Mouse (Mus musculus): ENCODE results near the gene Wdr37. TPM values are rescaled to one million over a fixed set of nuclear protein-coding genes. Genes with fewer than 3 reads are reported as not detected.
"Not testable (repeated sequence)": the region's sequence is repeated elsewhere in the genome, so short reads cannot be mapped to it uniquely, and the experiment has no call there.

Gene Wdr37
- total RNA-seq (2021) = 10 to 100 TPM; 28.9 to 35.2 TPM

GRCm38 (mm10) chr13:8871314-8871962 is at the start of gene Wdr37:
Wdr37 (minus strand) TSS chr13:8871909.
- no peak for DNase-seq (ENCODE audit: low spot score)
- intact Hi-C loops (cut with DNase I) = loop anchor here (2.0 kb wide), 1 partner anchor 25 kb away; no protein-coding TSS in a partner anchor

GRCm38 (mm10) chr13:8913890-8914289 is 42.2 kb upstream of the Wdr37 start:
- DNase-seq (ENCODE audit: low spot score); intact Hi-C loops (cut with DNase I): not testable (repeated sequence)

DNA sequence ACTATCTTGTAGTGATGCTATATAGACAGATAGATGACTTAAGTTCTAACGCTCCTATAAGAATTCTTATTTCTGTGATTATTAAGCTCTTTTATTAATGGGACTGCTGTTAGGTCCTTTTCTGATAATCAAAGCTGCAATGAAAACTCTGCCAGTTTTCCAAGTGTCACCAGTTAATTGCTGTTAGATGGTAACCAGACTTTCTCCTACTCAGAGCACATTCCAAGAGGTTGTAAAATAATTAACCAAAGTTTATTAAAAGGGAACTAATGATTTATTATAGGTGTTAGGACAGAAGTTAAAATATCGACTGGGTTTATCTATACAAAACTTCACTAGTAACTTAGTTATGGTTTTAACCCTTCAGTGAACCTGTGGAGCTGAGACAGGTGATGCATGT is 34.3 kb upstream of the Wdr37 start:
- intact Hi-C loops (cut with DNase I); DNase-seq (ENCODE audit: low spot score): not testable (repeated sequence)

- no peak for DNase-seq (ENCODE audit: low spot score)
- intact Hi-C loops (cut with DNase I) = loop anchor here (10.0 kb wide), 2 partner anchors 106 to 206 kb away; partner anchors contain the start of genes Gtpbp4 and Larp4b
These were observed 16.9 kb upstream of the Wdr37 start for GRCm38 (mm10) chr13:8888603-8889002.

DNA sequence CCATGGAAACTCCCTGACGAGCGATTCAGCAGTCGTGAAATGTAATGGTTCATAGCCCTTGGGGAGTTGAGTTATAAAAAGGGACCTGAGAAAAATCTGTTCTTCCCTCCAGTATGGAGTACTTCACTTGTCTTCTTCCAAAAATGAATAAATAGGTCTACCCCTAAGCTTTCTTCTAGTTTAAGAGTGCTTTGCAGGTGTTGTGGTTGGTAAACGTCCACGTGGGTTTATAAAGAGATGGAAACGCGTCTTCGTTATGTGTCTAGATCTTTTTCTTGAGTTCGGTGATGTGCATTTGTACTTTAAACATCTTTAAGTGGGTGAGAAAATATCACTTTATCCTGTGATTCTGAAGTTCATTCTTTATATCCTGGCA is 14.5 kb upstream of the Wdr37 start:
- DNase-seq (ENCODE audit: low spot score) = no peak
- intact Hi-C loops (cut with DNase I) = loop anchor here (10.0 kb wide), 2 partner anchors 109 to 209 kb away; partner anchors contain the start of genes Gtpbp4 and Larp4b

GRCm38 (mm10) chr13:8885445-8886184 is 13.9 kb upstream of the Wdr37 start, which contains the start of gene Idi1:
Idi1 (plus strand) TSS chr13:8885501.
- intact Hi-C loops (cut with DNase I) = loop anchor here (10.0 kb wide), 2 partner anchors 109 to 209 kb away; partner anchors contain the start of genes Gtpbp4 and Larp4b
- peak; percentile 93 for DNase-seq (ENCODE audit: low spot score)

DNA sequence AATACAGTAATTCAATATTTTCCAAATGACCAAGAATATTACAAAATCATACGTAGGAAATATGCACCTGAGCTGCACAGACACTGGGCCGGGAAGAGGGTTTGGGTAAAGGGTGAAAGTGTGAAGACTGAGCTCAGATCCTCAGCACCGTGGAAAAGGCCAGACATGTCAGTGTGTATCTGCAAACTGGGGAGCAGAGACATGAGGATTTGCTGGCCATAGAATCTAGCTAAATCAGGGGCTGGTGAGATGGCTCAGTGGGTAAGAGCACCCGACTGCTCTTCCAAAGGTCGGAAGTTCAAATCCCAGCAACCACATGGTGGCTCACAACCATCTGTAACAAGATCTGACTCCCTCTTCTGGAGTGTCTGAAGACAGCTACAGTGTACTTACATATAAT is 12.2 kb upstream of the Wdr37 start:
- DNase-seq (ENCODE audit: low spot score) = not testable (repeated sequence)
- intact Hi-C loops (cut with DNase I) = loop anchor here (10.0 kb wide), 2 partner anchors 111 to 211 kb away; partner anchors contain the start of genes Gtpbp4 and Larp4b

DNA sequence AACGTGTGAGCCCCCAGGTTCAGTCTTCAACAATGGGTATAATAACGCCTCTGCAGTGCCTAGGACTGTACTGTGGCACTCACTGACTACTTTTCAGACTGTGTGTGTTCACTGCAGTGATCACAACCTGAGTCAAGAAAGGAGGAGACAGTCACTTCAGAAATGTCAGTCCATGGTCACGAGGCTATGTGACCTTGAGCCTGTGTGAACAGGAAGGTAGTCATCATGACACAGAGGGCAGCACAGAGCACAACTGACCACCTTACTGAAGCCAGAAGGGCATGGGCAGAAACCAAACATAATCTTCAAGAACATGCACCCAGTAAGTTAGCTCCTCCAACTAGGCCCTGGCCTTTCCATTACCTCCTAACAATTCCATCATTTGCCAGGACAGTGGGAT is 9.9 kb upstream of the Wdr37 start:
- no peak for DNase-seq (ENCODE audit: low spot score)
- intact Hi-C loops (cut with DNase I) = loop anchor here (10.0 kb wide), 2 partner anchors 113 to 213 kb away; partner anchors contain the start of genes Gtpbp4 and Larp4b

DNA sequence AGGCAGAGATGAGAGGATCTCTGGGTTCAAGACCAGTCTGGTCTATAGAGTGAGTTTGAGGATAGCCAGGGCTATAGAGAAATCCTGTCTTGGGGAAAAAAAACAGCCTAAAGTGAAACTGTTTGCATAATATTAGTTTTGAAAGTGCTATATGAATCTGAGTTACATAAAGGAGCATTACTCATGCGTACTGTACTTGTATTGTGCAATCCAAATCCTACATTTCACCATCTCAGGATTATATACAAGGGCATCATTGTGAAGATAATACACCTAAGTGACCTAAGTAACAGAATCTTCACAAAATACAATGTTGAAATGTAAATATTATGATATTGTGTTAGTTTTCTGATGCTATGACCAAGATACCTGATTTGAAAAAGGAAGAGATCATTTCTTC is 2.1 kb upstream of the Wdr37 start:
- intact Hi-C loops (cut with DNase I) = no loop called here
- no peak for DNase-seq (ENCODE audit: low spot score)

GRCm38 (mm10) chr13:8870510-8871313 is 997 bp downstream of the Wdr37 start:
- DNase-seq (ENCODE audit: low spot score) = peak; percentile 79
- intact Hi-C loops (cut with DNase I) = loop anchor here (2.0 kb wide), 1 partner anchor 24 kb away; no protein-coding TSS in a partner anchor

DNA sequence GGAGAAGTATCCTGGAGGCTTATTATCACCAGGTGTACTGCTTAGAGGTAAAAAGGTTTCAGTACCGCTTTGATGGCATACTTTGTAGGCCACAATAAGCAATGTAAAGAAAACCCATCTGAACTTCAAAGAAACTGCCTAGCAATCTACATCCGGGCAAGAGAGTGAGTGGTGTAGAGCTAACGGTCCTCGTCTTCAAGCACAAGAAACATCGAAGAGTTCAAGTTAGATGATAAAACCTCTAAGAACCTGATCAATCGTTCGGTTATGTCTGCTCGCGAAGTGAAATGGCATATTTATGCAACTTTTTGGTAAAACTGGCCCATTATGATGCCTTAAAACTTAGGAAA is 1.6 kb downstream of the Wdr37 start:
- intact Hi-C loops (cut with DNase I) = loop anchor here (2.0 kb wide), 1 partner anchor 23 kb away; no protein-coding TSS in a partner anchor
- no peak for DNase-seq (ENCODE audit: low spot score)

- no peak for DNase-seq (ENCODE audit: low spot score)
- intact Hi-C loops (cut with DNase I) = loop anchor here (2.0 kb wide), 1 partner anchor 23 kb away; no protein-coding TSS in a partner anchor
These were observed 2.0 kb downstream of the Wdr37 start for GRCm38 (mm10) chr13:8869578-8870157.

DNA sequence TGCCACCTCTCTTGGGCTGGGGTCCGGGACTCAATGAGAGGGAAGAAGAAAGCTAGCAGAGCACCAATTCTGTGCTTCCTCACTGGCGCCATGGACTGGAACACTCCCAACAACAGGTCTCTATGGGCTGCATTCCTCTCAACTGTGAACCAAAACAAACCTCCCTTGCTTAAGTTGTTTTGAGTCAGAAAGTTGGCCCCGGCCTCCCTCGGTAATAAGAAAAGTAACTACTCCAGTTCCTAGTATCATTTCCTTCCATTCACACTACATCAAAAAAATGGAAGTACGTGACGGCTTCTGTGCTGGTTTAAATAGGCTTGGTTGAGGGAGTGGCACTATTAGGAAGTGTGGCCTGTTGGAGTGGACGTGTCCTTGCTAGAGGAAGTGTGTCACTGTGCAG is 5.1 kb downstream of the Wdr37 start:
- intact Hi-C loops (cut with DNase I) = no loop called here
- peak; percentile 8 for DNase-seq (ENCODE audit: low spot score)

- intact Hi-C loops (cut with DNase I) = no loop called here
These were observed 6.7 kb downstream of the Wdr37 start for GRCm38 (mm10) chr13:8864990-8865389.

DNA sequence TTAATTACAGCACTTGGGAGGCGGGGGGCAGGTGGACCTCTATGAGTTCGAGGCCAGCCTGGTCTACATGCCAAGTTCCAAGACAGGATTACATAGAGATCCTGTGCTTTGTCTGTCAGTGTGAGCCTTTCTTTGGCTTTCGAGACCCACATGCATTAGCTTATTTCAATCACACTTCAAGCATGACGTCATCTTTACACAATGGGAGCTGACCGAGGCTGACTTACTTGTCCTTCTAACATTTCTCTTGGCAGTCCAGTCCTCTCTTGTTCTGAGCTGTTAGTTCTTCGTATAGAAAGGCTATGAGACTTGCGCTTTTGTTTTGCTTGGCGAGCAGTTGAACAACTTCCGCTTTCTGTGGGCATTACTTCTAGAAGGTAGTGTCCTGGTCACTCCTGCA is 10.8 kb downstream of the Wdr37 start:
- DNase-seq (ENCODE audit: low spot score) = no peak

More at GRCm38 (mm10) chr13:8864990-8865389, 6.7 kb downstream of the Wdr37 start:
- no peak for DNase-seq (ENCODE audit: low spot score)

GRCm38 (mm10) chr13:8858453-8858852 is 13.3 kb downstream of the Wdr37 start:
- intact Hi-C loops (cut with DNase I) = no loop called here
- DNase-seq (ENCODE audit: low spot score) = no peak

More for the DNA sequence above, 10.8 kb downstream of the Wdr37 start:
- intact Hi-C loops (cut with DNase I) = no loop called here

GRCm38 (mm10) chr13:8854769-8855168 is 16.9 kb downstream of the Wdr37 start:
- DNase-seq (ENCODE audit: low spot score) = no peak
- intact Hi-C loops (cut with DNase I) = no loop called here

- no peak for DNase-seq (ENCODE audit: low spot score)
- intact Hi-C loops (cut with DNase I) = no loop called here
These were observed 18.3 kb downstream of the Wdr37 start for GRCm38 (mm10) chr13:8853424-8853823.

DNA sequence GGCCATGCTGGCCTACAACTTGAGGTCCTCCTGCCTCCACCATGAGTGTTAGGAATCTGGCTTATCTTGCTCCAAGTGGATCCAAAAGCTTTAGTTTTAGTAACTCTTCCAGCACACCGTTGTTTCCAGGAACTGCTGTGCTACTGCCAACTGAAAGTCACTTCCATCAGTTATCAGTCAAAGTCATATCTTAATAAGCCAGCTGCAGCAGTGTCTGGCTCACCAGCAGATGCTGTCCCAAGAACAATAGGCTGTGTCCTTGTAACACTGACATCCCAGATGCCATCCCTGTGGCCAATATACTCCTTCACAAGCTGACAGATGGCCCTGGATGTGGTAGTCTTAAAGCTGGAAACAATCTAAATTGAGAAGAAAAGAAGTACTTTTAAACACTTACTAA is 22.4 kb downstream of the Wdr37 start:
- intact Hi-C loops (cut with DNase I) = loop anchor here (10.0 kb wide), 1 partner anchor 145 kb away; the partner anchor contains the start of gene Gtpbp4
- no peak for DNase-seq (ENCODE audit: low spot score)

Measured in heart, postnatal 25 days (tissue).